Mouse (Mus musculus) liver, postnatal 0 days (tissue): Measurements from ENCODE around the gene Gm21958. TPM values are rescaled to one million over a fixed set of nuclear protein-coding genes. Genes with fewer than 3 reads are reported as not detected.

ENCODE experiments used
- ATAC-seq: fragments of 200-750 bp; cut with Nextera tagmentation; 2 replicates; pipeline ENCODE4 v1.8.0; 2017; ENCODE audit warnings: mild to moderate bottlenecking, moderate library complexity
- DNase-seq: peaks from one replicate; pipeline ENCODE4 v3.0.0-alpha.2; 2016
- H3K27ac ChIP-seq: fragments of 300-500 bp; sonication (generic); 2 replicates; pipeline ENCODE4 v1.5.1; 2014; ENCODE audit warnings: antibody characterized with exemption, moderate library complexity, mild to moderate bottlenecking, low read depth
- H3K27me3 ChIP-seq: fragments of 300-500 bp; sonication (generic); 2 replicates; pipeline ENCODE4 v1.6.1; 2014; ENCODE audit warnings: low read length, control low read depth, mixed read lengths; ENCODE audit not compliant: insufficient read depth
- H3K36me3 ChIP-seq: fragments of 300-500 bp; sonication (generic); replicated peaks from 2 replicates; pipeline ENCODE4 v1.6.1; 2014; ENCODE audit warnings: mild to moderate bottlenecking, control low read depth, low read length, moderate library complexity, mixed read lengths; ENCODE audit not compliant: insufficient read depth
- H3K4me1 ChIP-seq: fragments of 300-500 bp; sonication (generic); 2 replicates; pipeline ENCODE4 v1.6.1; 2014; ENCODE audit warnings: antibody characterized with exemption, mild to moderate bottlenecking, control low read depth; ENCODE audit not compliant: insufficient read depth
- H3K4me2 ChIP-seq: fragments of 300-500 bp; sonication (generic); 2 replicates; pipeline ENCODE4 v1.6.1; 2014; ENCODE audit warnings: low read depth, mild to moderate bottlenecking, low read length, moderate library complexity, mixed read lengths
- H3K4me3 ChIP-seq: fragments of 300-500 bp; sonication (generic); 2 replicates; pipeline ENCODE4 v1.5.1; 2014; ENCODE audit warnings: low read depth, low read length
- H3K9ac ChIP-seq: fragments of 300-500 bp; sonication (generic); replicated peaks from 2 replicates; pipeline ENCODE4 v1.6.1; 2014; ENCODE audit warnings: mild to moderate bottlenecking, moderate library complexity
- H3K9me3 ChIP-seq: fragments of 300-500 bp; sonication (generic); 2 replicates; pipeline ENCODE4 v1.6.1; 2016; ENCODE audit warnings: mild to moderate bottlenecking, control low read depth, low read length, mixed read lengths
- CTCF ChIP-seq: sonication (generic); IDR thresholded peaks from 2 replicates; pipeline ENCODE4 v1.5.1; 2016; ENCODE audit warnings: antibody characterized with exemption, low read depth
- EP300 ChIP-seq: IDR thresholded peaks from 2 replicates; pipeline ENCODE4 v1.6.1; 2016; ENCODE audit warnings: antibody characterized with exemption, low read depth, mild to moderate bottlenecking
- WGBS: fragments of 180-500 bp; shearing (Covaris S2); extraction: QIAGEN DNeasy Blood & Tissue Kit; methylation state at CpG from one replicate; pipeline ENCODE4 v1.1.7; 2014; ENCODE audit not compliant: insufficient replicate concordance; 5-methylcytosine and 5-hydroxymethylcytosine counted together
- polyA plus RNA-seq: library from polyadenylated mRNA; unstranded; fragments of >200 nt; fragmentation: Nextera tagmentation; extraction: Ambion mirVana; gene quantifications from 2 replicates; pipeline ENCODE4 v1.2.1, GENCODE M21; 2015

Gene Gm21958
- polyA plus RNA-seq, 1 experiment from 2014 or later = not detected

- WGBS = 51% methylated on average over 5 of the region's 5 CpGs
- no peak for DNase-seq
- no peak overlapping the region for H3K27ac ChIP-seq
- no peaks in the 10 kb centered on the region for H3K9me3 ChIP-seq
- no peak for ATAC-seq
- TF ChIP-seq CTCF (no peak), EP300 (no peak)
- no peaks in the 10 kb centered on the region for H3K27me3 ChIP-seq
- no peak overlapping the region for H3K4me3 ChIP-seq
- H3K36me3 ChIP-seq = peaks cover 50% of the 10 kb centered on the region
- H3K9ac ChIP-seq = no peak overlapping the region
- H3K4me2 ChIP-seq = no peak overlapping the region
- no peaks in the 10 kb centered on the region for H3K4me1 ChIP-seq
These were observed 14.3 kb downstream of the Gm21958 start for GRCm38 (mm10) chr3:54699759-54700301.

- no peaks in the 10 kb centered on the region for H3K9me3 ChIP-seq
- H3K4me2 ChIP-seq = peak overlapping the region; percentile 73
- peaks cover 19% of the 10 kb centered on the region for H3K36me3 ChIP-seq
- peak; percentile 10 for ATAC-seq
- no peaks in the 10 kb centered on the region for H3K27me3 ChIP-seq
- TF ChIP-seq CTCF (no peak), EP300 (no peak)
- peak overlapping the region; percentile 92 for H3K27ac ChIP-seq
- DNase-seq = no peak
- under 1% methylated on average over 8 of the region's 8 CpGs for WGBS
- H3K9ac ChIP-seq = peak overlapping the region; percentile 68
- peaks cover 11% of the 10 kb centered on the region; the same call in 1 of the 2 replicates for H3K4me1 ChIP-seq
- peak overlapping the region; percentile 70 for H3K4me3 ChIP-seq
These were observed 21.1 kb downstream of the Gm21958 start for GRCm38 (mm10) chr3:54693056-54693415.

- WGBS = under 1% methylated on average over 62 of the region's 65 CpGs
- peak within 1 kb of the TSS; percentile 68 for H3K9ac ChIP-seq
- no peaks in the 10 kb centered on the region for H3K27me3 ChIP-seq
- H3K4me1 ChIP-seq = peaks cover 11% of the 10 kb centered on the region; the same call in 1 of the 2 replicates
- peak within 1 kb of the TSS; percentile 70 for H3K4me3 ChIP-seq
- peak within 1 kb of the TSS; percentile 90 for H3K4me2 ChIP-seq
- ATAC-seq (peak; percentile 100), DNase-seq (peak; percentile 97)
- peak within 1 kb of the TSS; percentile 92 for H3K27ac ChIP-seq
- TF ChIP-seq EP300 (peak; percentile 47; the same call in 1 of the 2 replicates), CTCF (no peak)
- H3K36me3 ChIP-seq = peaks cover 19% of the 10 kb centered on the region
- H3K9me3 ChIP-seq = no peaks in the 10 kb centered on the region
These were observed 21.7 kb downstream of the Gm21958 start, which contains the start of gene Supt20 for GRCm38 (mm10) chr3:54692202-54693055. Gene Supt20, plus strand, starts transcription at chr3:54692807.

GRCm38 (mm10) chr3:54689091-54689490 lies 25.1 kb downstream of the Gm21958 start:
- no peak for TF ChIP-seq EP300
- TF ChIP-seq CTCF = peak; percentile 54
- Histone ChIP-seq H3K27me3 (no peaks in the 10 kb centered on the region), H3K4me1 (0 out of 2 replicates have a peak, but pooled peaks cover 4% of the 10 kb centered on the region), H3K27ac (no peak overlapping the region), H3K4me3 (no peak overlapping the region), H3K9me3 (no peaks in the 10 kb centered on the region), H3K4me2 (no peak overlapping the region), H3K36me3 (no peaks in the 10 kb centered on the region), H3K9ac (no peak overlapping the region)
- ATAC-seq (no peak), DNase-seq (no peak)
- 35% methylated on average over 2 of the region's 2 CpGs for WGBS

- Histone ChIP-seq H3K27me3 (no peaks in the 10 kb centered on the region), H3K4me2 (no peak overlapping the region), H3K27ac (no peak overlapping the region), H3K4me1 (0 out of 2 replicates have a peak, but pooled peaks cover 4% of the 10 kb centered on the region), H3K4me3 (no peak overlapping the region), H3K9me3 (no peaks in the 10 kb centered on the region), H3K36me3 (no peaks in the 10 kb centered on the region), H3K9ac (no peak overlapping the region)
- ATAC-seq (no peak), DNase-seq (no peak)
- WGBS = 60% methylated on average over 2 of the region's 2 CpGs
- TF ChIP-seq CTCF (no peak), EP300 (no peak)
These were observed 26.9 kb downstream of the Gm21958 start for GRCm38 (mm10) chr3:54687245-54687644.

GRCm38 (mm10) chr3:54685202-54685601 lies 29.0 kb downstream of the Gm21958 start:
- Histone ChIP-seq H3K27ac (no peak overlapping the region), H3K36me3 (no peaks in the 10 kb centered on the region), H3K4me2 (no peak overlapping the region), H3K4me3 (no peak overlapping the region), H3K27me3 (no peaks in the 10 kb centered on the region), H3K9ac (no peak overlapping the region), H3K4me1 (peaks cover 8% of the 10 kb centered on the region), H3K9me3 (no peaks in the 10 kb centered on the region)
- ATAC-seq (no peak), DNase-seq (no peak)
- TF ChIP-seq CTCF (no peak), EP300 (no peak)
- WGBS = 86% methylated on average over 3 of the region's 3 CpGs
